Mouse (Mus musculus) layer of hippocampus, adult 2 months (tissue): ENCODE data around the gene Btg4. TPM values are rescaled to one million over a fixed set of nuclear protein-coding genes. Genes with fewer than 3 reads are reported as not detected.
"Not testable (repeated sequence)": the region's sequence is repeated elsewhere in the genome, so short reads cannot be mapped to it uniquely, and the experiment has no call there.

Experiments
- DNase-seq, 2 experiments: peaks; one replicate each; pipeline ENCODE4 v3.0.0; 2022; ENCODE audit warnings: low spot score in 2 of 2
- H3K27ac ChIP-seq: fragments of 200-600 bp; 2 replicates; pipeline ENCODE4 v1.8.1; 2022
- H3K4me3 ChIP-seq: fragments of 200-600 bp; 2 replicates; pipeline ENCODE4 v1.8.1; 2022; ENCODE audit warnings: mild to moderate bottlenecking
- CTCF ChIP-seq: fragments of 200-600 bp; conservative IDR thresholded peaks from 2 replicates; pipeline ENCODE4 v1.8.1; 2022; ENCODE audit warnings: antibody characterized with exemption, mild to moderate bottlenecking, moderate library complexity
- total RNA-seq, 2 experiments: library from RNA; stranded (reverse); gene quantifications; 2 replicates each; pipeline ENCODE4 v1.2.3; 2021

Btg4 gene
- total RNA-seq, 2 experiments from 2014 or later = not detected

DNA sequence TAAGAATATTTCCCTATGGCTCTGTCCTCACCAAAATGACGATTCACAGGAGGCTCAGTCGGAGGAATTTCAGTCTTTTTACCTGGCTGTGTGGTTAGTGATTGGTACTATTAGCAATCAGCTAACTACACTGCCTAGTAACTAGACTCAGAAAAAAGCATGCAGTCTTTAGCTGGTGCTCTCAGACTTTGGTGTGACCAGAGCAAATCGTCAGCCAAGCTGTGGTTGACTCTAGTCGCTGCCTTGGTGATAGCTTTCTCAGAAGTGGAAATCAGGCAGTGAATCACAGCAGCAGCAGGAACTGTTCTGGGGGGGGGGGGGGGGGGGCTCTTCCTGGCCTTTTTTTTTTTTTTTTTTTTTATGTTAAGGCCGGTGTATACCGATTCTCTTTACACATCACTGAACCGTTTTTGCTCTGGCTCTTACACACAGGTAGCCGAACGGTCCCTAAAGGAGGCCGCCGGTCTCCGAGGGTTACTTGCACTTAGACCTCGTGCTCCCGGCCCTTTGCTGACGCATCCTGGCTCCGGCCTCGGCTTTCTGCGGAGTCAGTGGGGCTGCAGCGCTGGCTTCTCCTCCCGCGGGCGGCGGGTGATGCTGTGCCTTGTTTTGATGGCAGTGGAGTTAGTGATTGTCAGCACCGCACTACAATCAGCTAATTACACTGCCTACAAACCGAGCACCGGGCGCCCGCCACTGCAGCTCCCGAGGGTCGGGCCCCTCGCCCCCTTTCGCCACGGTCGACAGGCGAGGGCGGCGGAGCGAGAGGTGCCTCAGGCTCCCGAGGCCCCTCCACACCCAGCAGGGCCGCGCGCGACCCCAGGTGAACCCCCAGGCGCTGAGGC is 42.5 kb downstream of the Btg4 start:
- H3K4me3 ChIP-seq = peak overlapping the region; percentile 65
- peak overlapping the region; percentile 79 for H3K27ac ChIP-seq
- no peak for TF ChIP-seq CTCF
- peak in 1 of 2 experiments; percentile 27 for DNase-seq

DNA sequence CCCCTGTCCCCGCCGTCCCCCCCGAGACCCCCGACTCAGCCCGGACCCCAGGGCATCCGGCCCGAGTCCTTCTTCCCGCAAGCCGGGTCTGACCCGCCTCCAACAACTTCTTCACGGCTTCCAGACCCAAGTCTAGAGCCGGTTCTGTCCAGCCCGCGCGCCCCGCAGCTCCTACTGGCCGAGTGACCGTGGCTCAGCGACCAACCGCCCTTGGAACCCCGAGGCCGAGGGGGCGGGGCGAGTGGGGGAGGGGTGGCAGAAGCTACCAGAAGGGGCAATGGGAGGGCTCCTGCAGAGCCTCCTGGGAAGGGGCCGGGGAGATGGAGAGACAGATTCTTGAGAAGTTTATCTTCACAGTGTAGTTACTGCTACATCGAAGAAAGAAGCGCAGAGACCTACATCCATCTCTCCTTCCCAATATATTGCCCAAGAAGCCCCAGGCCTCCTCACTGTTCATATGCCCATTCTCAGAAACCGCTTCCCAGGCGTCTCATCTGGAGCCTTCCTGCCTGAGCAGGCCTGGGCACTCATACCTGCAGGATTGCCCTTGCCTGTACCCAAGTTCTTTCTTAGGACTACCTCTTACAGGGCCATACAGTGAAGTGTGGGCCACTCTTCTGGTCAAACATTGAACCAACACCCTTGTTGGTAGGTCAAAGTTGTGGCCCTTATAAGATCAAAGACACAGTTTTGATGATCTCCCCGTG is 43.3 kb downstream of the Btg4 start:
- peak overlapping the region; percentile 79 for H3K27ac ChIP-seq
- peak overlapping the region; percentile 65 for H3K4me3 ChIP-seq
- DNase-seq = no peak
- no peak for TF ChIP-seq CTCF

DNA sequence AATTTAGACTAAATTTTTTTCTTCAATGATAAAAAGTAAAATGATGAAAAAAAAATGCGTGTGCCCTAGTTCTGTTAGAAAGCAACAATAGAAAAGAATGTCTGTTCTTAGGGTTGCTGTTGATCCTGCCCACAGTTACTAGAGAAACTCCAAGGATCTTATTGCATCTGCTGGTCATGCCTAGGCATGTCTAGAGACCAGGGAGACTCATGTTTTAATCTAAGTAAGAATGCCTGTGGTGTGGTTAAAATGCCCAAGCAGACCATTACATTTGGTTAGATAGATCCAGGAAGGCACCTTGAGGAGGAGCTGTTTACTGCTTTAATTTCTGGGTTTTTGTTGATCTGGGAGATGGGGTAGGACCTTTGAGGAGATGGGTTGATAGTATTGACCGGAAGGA is 45.0 kb downstream of the Btg4 start:
- Histone ChIP-seq H3K4me3 (no peak overlapping the region), H3K27ac (no peak overlapping the region)
- DNase-seq = no peak
- TF ChIP-seq CTCF = no peak

DNA sequence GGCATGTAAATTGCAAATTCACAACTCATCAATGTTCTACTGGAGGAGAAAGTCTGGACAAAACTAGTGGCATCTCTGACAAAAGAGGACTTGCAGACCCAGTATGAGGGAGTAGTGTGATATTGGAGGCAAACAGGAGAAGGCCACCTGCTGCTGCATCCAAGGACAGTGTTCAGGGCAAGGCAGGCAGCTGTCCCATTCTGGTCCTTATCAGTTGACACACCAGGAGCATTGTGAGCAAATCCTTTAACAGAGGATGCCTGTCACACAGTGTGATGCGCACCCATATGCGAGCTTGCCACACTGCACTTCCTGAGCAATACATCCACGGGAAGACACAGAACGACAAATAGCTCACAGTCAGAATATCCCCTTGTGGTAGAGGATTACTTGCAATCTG is 54.1 kb downstream of the Btg4 start:
- no peak overlapping the region for H3K4me3 ChIP-seq
- no peak for DNase-seq
- no peak overlapping the region for H3K27ac ChIP-seq
- TF ChIP-seq CTCF = no peak

- no peak overlapping the region for H3K27ac ChIP-seq
- no peak overlapping the region for H3K4me3 ChIP-seq
- TF ChIP-seq CTCF = peak; percentile 89
- DNase-seq = peak in 1 of 2 experiments; percentile 36
These were observed 76.3 kb downstream of the Btg4 start for GRCm38 (mm10) chr9:51136985-51137384.

GRCm38 (mm10) chr9:51137432-51137831 is 76.7 kb downstream of the Btg4 start:
- no peak for TF ChIP-seq CTCF
- no peak overlapping the region for H3K27ac ChIP-seq
- DNase-seq = no peak

GRCm38 (mm10) chr9:51137836-51138235 is 77.1 kb downstream of the Btg4 start:
- Histone ChIP-seq H3K27ac (no peak overlapping the region), H3K4me3 (no peak overlapping the region)
- no peak for DNase-seq
- TF ChIP-seq CTCF = no peak

More at GRCm38 (mm10) chr9:51137432-51137831, 76.7 kb downstream of the Btg4 start:
- no peak overlapping the region for H3K4me3 ChIP-seq

DNA sequence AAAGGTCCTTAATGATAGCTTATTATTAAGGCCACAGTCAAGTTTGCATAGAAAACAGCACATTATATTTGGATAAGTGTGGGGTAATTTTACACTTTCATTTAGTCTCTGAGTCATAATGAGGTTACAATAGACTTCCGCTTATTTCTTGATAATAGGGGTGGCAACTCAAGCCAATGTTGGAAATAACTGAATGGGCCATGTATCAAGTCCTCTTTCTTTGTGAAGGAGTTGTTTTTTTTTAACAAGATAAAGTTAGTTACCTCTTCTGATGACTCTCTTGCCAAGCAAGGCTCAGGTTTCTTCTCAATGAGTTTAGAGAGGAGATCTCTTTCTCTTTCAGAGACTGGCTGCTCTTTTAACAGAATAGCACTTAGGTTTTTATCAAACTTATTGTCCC is 77.6 kb downstream of the Btg4 start:
- Histone ChIP-seq H3K4me3 (no peak overlapping the region), H3K27ac (no peak overlapping the region)
- no peak for TF ChIP-seq CTCF
- DNase-seq = no peak

DNA sequence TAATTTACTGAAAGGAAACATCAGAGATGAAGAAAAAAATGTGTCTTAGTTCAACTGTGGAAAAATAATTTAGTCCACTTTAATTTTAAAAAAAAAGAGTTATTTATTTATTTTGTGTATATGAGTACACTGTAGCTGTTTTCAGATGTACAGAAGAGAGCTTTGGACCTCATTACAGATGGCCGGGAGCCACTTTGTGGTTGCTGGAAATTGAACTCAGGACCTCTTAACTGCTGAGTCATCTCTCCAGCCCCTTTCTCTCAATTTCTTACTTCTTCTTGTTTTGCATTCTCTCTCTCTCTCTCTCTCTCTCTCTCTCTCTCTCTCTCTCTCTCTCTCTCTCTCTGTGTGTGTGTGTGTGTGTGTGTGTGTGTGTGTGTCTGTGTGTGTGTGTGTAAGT is 78.7 kb downstream of the Btg4 start:
- not testable (repeated sequence) for H3K27ac ChIP-seq, H3K4me3 ChIP-seq, DNase-seq

- Histone ChIP-seq H3K27ac (no peak overlapping the region), H3K4me3 (no peak overlapping the region)
- no peak for TF ChIP-seq CTCF
- no peak for DNase-seq
These were observed 80.0 kb downstream of the Btg4 start for GRCm38 (mm10) chr9:51140711-51141110.

- TF ChIP-seq CTCF = no peak
- Histone ChIP-seq H3K27ac (no peak overlapping the region), H3K4me3 (no peak overlapping the region)
- DNase-seq = no peak
These were observed 82.7 kb downstream of the Btg4 start for GRCm38 (mm10) chr9:51143437-51143836.

DNA sequence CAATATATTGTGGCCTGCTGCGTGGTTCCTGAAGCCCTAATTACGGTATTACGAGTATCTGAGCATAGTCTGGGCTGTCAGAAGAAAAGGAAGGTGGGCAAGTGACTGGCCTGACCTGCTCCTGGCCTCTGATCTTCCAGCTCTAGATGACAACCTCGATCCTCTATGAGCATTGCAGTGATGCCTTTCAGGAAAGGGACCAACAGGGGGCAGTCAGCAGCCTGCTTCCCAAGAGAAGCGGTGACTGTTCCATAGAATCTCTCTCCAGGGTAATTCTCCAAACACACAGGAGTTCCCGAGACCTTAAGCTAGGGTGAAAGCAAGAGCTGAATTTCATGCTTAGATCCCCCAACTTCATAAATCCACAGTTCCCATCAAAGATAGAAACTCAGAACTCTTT is 83.5 kb downstream of the Btg4 start:
- Histone ChIP-seq H3K27ac (no peak overlapping the region), H3K4me3 (no peak overlapping the region)
- no peak for DNase-seq
- peak; percentile 51 for TF ChIP-seq CTCF

DNA sequence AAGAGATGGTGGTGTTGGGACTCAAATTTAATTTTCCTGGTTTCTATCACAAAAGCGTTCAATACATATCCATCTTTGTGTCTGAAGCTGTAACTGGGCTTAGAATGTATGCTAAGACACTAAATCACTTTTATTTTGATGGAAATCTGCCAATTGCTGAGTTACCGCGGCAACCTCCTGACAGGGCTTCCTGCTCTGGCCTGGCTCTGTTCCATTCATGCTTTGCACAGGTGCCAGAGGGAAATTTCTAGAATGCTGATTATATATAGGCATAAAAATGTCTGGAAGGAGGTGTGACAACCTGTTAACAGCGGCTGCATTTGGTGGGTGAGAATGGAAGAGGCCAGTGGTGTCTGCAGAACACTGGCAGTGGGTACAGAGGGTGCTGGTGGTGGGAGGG is 85.8 kb downstream of the Btg4 start:
- no peak for TF ChIP-seq CTCF
- H3K27ac ChIP-seq = no peak overlapping the region
- DNase-seq = no peak
- no peak overlapping the region for H3K4me3 ChIP-seq

DNA sequence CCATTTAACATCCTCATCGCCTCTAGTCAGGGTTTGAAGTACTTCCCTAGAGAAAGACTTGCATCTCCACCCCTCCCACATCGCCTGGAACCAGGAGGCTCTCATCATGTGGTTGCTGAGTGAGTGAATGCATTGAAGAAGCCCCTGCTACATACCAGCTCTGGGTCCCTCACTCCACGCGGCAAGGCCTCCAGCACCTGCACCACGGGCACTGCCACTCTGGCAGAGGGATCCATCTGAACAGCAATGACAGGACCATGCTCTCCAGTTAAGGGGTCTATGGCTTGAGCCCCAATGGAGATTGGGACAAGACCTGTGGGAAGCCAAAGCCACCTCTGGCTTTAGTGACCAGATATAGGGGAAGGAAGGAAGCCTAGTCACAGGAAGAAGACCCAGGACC is 86.6 kb downstream of the Btg4 start:
- no peak for DNase-seq
- Histone ChIP-seq H3K4me3 (no peak overlapping the region), H3K27ac (no peak overlapping the region)
- no peak for TF ChIP-seq CTCF
